Mouse (Mus musculus) thymus, adult 2 months (tissue): ENCODE data around the gene Slc52a3. TPM values are rescaled to one million over a fixed set of nuclear protein-coding genes. Genes with fewer than 3 reads are reported as not detected.

Source experiments
- DNase-seq: peaks from one replicate; pipeline ENCODE4 v3.0.0; 2021
- H3K27ac ChIP-seq: fragments of 200-500 bp; 2 replicates; pipeline ENCODE4 v1.5.1; 2012; ENCODE audit warnings: low read length, control low read depth; ENCODE audit not compliant: control insufficient read depth, insufficient read depth
- H3K27me3 ChIP-seq: fragments of 200-500 bp; 2 replicates; pipeline ENCODE4 v1.6.1; 2012; ENCODE audit warnings: mild to moderate bottlenecking, low read length, moderate library complexity, mixed read lengths; ENCODE audit not compliant: control insufficient read depth, insufficient read depth
- H3K36me3 ChIP-seq: fragments of 200-500 bp; 2 replicates; pipeline ENCODE4 v1.6.1; 2012; ENCODE audit warnings: mild to moderate bottlenecking, low read length, moderate library complexity; ENCODE audit not compliant: control insufficient read depth, insufficient read depth
- H3K4me1 ChIP-seq: fragments of 200-500 bp; replicated peaks from 2 replicates; pipeline ENCODE4 v1.6.1; 2012; ENCODE audit warnings: low read length; ENCODE audit not compliant: control insufficient read depth, insufficient read depth
- H3K4me3 ChIP-seq: fragments of 200-500 bp; 2 replicates; pipeline ENCODE4 v1.5.1; 2012; ENCODE audit warnings: mild to moderate bottlenecking, low read length, control low read depth, moderate library complexity; ENCODE audit not compliant: control insufficient read depth, insufficient read depth
- CTCF ChIP-seq: fragments of 200-500 bp; IDR thresholded peaks from 2 replicates; pipeline ENCODE4 v1.5.1; 2012; ENCODE audit warnings: mild to moderate bottlenecking, control low read depth, low read length, moderate library complexity, borderline replicate concordance; ENCODE audit not compliant: control insufficient read depth, poor library complexity, insufficient read depth; ENCODE audit errors: extremely low read depth
- POLR2A ChIP-seq: fragments of 200-500 bp; IDR thresholded peaks from 2 replicates; pipeline ENCODE4 v1.6.1; 2012; ENCODE audit warnings: mild to moderate bottlenecking, low read length, control low read depth, moderate library complexity; ENCODE audit not compliant: control insufficient read depth, poor library complexity, insufficient read depth; ENCODE audit errors: extremely low read depth
- WGBS: fragments of 180-500 bp; shearing (Covaris S2); methylation state at CpG from one replicate; pipeline ENCODE4 v1.1.7; 2018; 5-methylcytosine and 5-hydroxymethylcytosine counted together
- polyA plus RNA-seq: library from polyadenylated mRNA; depleted of rRNA; stranded (reverse); fragments of >200 nt; gene quantifications from 2 replicates; pipeline ENCODE4 v1.2.3, GENCODE M21; 2012

Slc52a3 gene
- polyA plus RNA-seq, 1 experiment = 4.6 TPM

GRCm38 (mm10) chr2:152016666-152017065 is 20.4 kb downstream of the Slc52a3 start:
- no peak for TF ChIP-seq POLR2A
- TF ChIP-seq CTCF = no peak
- DNase-seq = no peak
- Histone ChIP-seq H3K4me3 (no peak overlapping the region), H3K4me1 (no peaks in the 10 kb centered on the region), H3K36me3 (no peaks in the 10 kb centered on the region), H3K27me3 (no peaks in the 10 kb centered on the region), H3K27ac (no peak overlapping the region)
- 91% methylated on average over 9 of the region's 9 CpGs for WGBS

DNA sequence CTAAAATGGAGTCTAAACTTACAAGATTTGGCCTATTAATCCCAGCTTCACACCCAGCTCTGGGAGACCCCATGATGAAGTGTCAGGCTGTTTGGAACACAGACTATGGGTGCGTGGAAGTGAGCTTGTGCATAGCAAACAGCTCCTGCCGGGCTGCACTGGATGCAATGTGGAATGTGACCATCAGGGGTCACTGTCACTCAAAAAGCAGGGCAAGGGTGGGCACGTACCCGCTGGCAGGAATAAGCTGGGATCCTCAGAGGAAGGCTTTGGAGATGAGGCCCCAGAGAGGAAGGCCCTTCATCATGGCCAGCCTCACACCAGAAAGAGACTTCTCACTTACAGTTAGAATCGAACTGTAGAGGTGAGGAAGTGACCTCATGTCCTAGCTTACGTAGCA is 23.9 kb downstream of the Slc52a3 start:
- 28% methylated on average over 6 of the region's 6 CpGs for WGBS
- H3K36me3 ChIP-seq = no peaks in the 10 kb centered on the region
- H3K4me3 ChIP-seq = no peak overlapping the region
- H3K4me1 ChIP-seq = no peaks in the 10 kb centered on the region
- peak; percentile 62 for DNase-seq
- no peak for TF ChIP-seq POLR2A
- peak; percentile 75; the same call in 1 of the 2 replicates for TF ChIP-seq CTCF
- no peaks in the 10 kb centered on the region for H3K27me3 ChIP-seq
- H3K27ac ChIP-seq = no peak overlapping the region

GRCm38 (mm10) chr2:152022022-152022421 is 25.7 kb downstream of the Slc52a3 start:
- Histone ChIP-seq H3K27ac (no peak overlapping the region), H3K36me3 (no peaks in the 10 kb centered on the region)
- TF ChIP-seq CTCF = no peak
- no peak for TF ChIP-seq POLR2A

GRCm38 (mm10) chr2:152024883-152025422 is 28.6 kb downstream of the Slc52a3 start:
- Histone ChIP-seq H3K36me3 (no peaks in the 10 kb centered on the region), H3K27ac (no peak overlapping the region), H3K4me1 (peaks cover 3% of the 10 kb centered on the region), H3K27me3 (no peaks in the 10 kb centered on the region), H3K4me3 (no peak overlapping the region)
- 72% methylated on average over 11 of the region's 11 CpGs for WGBS
- DNase-seq = no peak
- TF ChIP-seq POLR2A (no peak), CTCF (no peak)

More at GRCm38 (mm10) chr2:152022022-152022421, 25.7 kb downstream of the Slc52a3 start:
- Histone ChIP-seq H3K4me3 (no peak overlapping the region), H3K4me1 (no peaks in the 10 kb centered on the region), H3K27me3 (no peaks in the 10 kb centered on the region)
- no peak for DNase-seq

DNA sequence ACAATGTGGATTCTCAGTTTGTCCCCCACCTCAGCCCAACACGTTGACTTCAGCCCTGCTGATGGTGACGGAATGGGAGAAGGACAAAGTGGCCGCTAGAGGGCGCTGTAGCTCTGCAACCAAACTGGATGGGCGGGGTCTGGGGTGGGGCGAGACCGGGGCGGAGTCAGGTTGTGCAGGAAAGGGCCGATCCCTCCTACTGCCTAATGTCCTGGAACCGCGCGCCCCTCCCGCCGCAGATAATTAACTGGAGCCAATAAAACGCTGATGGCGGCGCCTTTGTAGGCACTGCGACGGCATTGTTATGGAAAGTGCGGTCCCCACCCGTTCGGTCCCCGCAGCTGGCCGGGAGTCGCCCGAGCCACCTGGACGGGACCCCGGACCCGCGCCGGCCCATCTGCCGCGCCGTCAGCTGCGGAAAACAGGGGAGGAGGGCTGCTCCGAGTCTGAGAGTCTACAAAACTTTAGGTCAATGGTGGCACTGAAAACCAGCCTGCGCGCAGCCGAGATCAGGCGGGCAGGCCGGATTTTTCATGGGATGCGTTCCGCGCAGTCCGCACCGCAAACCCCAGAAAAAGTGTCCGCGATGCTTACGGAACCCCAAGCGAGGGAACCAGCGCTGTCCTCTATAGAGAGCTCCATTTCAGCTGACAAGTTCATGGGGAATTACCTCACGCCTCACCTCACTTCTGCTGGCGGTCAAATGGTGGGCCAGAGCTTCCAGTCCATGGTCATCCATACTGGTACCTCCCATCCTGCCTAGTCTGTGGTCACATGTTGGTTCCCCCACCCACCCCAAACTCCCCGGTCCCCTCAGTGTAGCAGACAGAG is 33.2 kb downstream of the Slc52a3 start:
- Histone ChIP-seq H3K36me3 (no peaks in the 10 kb centered on the region), H3K27ac (no peak overlapping the region), H3K27me3 (peaks cover 2% of the 10 kb centered on the region; the same call in 1 of the 2 replicates), H3K4me3 (peak overlapping the region; percentile 53), H3K4me1 (peaks cover 3% of the 10 kb centered on the region)
- 2% methylated on average over 54 of the region's 54 CpGs for WGBS
- DNase-seq = peak; percentile 81
- TF ChIP-seq POLR2A (no peak), CTCF (peak; percentile 91)

DNA sequence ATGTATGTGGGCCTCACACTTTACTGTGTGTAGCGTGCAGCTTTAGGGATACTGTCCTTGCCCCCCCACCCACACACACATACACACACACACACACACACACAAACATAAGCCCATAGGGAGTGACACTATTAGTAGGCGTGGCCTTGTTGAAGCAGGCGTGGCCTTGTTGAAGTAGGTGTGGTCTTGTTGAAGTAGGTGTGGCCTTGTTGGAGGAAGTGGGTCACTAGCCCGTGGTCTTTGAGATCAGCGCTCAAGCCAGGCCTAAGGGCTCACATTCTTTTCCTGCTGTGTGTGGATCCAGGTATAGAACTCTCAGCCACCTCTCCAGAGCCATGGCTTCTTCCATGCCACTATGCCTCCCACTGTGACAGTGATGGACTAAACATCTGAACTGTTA is 34.7 kb downstream of the Slc52a3 start:
- TF ChIP-seq CTCF (no peak), POLR2A (no peak)
- H3K36me3 ChIP-seq = no peaks in the 10 kb centered on the region
- WGBS = 71% methylated on average over 5 of the region's 5 CpGs
- peaks cover 2% of the 10 kb centered on the region; the same call in 1 of the 2 replicates for H3K27me3 ChIP-seq
- no peak for DNase-seq
- peaks cover 3% of the 10 kb centered on the region for H3K4me1 ChIP-seq
- H3K27ac ChIP-seq = no peak overlapping the region
- no peak overlapping the region for H3K4me3 ChIP-seq
